Mouse (Mus musculus): ENCODE data around the gene Lmntd1. TPM values are rescaled to one million over a fixed set of nuclear protein-coding genes. Genes with fewer than 3 reads are reported as not detected.

Lmntd1 gene
- polyA plus RNA-seq, 1 experiment from 2014 or later: 0.21 TPM

DNA sequence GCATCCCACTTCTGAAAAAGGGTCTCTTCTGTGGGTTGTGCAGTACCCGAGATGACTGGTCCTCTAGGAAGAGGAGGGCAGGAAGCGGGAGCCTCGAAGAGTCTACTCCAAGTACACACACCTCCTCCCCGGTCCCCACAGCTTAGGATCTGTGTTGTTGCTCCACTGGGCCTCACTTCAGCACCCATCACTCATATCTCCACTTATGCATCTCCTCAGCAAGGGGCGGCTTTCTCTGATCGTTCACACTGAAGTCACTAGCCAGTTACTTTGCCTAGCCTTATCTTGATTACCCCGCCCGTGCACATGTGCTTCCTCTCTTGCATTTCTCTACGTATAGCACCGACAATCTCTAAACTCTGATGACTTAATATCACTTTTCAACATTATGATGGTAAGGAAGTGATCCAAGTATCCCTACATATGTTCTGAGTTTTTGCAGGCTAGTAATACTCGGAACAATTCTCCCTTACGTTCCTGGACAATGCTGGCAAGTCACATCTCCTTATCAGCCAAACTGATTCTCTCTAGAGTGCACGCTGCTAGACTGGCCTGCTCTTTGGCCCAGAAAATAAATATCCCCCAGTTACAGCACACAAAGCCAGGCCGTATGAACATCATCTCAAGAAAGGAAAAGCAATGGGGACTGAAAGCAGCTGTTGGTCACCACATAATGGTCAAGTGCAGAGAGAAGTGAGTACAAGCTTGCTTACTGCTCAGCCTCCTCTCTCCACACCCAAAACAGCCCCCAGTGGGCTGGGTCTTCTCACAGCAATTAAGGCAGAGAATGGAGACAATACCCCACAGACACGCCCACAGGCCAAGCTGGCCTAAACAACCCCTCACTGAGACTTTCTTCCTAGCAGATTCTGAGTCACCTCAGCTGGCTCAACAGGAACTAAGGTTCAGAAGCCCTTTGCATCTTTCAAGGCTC lies 56.8 kb downstream of the Lmntd1 start:
- whole genome bisulfite sequencing: 85% methylated on average over 15 of the region's 15 CpGs
- Histone ChIP-seq H3K27me3 (ENCODE audit: control insufficient read depth, insufficient read depth, low read length) (no peaks in the 10 kb centered on the region), H3K4me1 (ENCODE audit: control insufficient read depth, insufficient read depth, low read length) (no peaks in the 10 kb centered on the region), H3K9me3 (ENCODE audit: control insufficient read depth, low read length) (no peaks in the 10 kb centered on the region), H3K4me2 (ENCODE audit: low read depth) (no peak overlapping the region), H3K4me3 (ENCODE audit: low read depth, low read length) (no peak overlapping the region), H3K36me3 (ENCODE audit: control insufficient read depth, insufficient read depth, low read length) (no peaks in the 10 kb centered on the region), H3K27ac (ENCODE audit: low read depth, low read length) (no peak overlapping the region), H3K9ac (ENCODE audit: low read length) (no peak overlapping the region)
- no peak for DNase-seq (ENCODE audit: low spot score)
- ATAC-seq (ENCODE audit: insufficient read depth, low FRiP score, low TSS enrichment): no peak

DNA sequence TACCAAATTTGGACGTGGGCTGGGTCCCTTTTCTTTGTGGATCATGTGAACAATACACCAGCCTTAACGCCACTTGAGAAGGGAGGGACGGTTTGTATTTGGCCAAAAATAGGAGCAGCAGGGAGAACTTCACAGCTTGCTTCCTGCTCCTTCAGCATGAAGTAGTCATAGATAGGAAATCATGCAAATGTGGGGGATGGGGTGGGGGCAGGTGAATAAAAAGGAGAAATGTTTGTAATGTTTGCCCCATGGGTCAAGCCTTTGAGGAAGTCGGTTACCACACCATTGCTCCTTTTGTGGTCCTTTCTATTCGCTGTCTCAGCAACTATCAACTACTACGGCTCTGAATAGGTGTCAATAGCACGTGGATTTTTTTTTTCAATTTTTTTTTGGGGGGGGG lies 60.9 kb downstream of the Lmntd1 start:
- ATAC-seq (ENCODE audit: insufficient read depth, low FRiP score, low TSS enrichment): no peak
- Histone ChIP-seq H3K36me3 (ENCODE audit: control insufficient read depth, insufficient read depth, low read length) (no peaks in the 10 kb centered on the region), H3K27me3 (ENCODE audit: control insufficient read depth, insufficient read depth, low read length) (no peaks in the 10 kb centered on the region), H3K4me3 (ENCODE audit: low read depth, low read length) (no peak overlapping the region), H3K27ac (ENCODE audit: low read depth, low read length) (no peak overlapping the region), H3K4me1 (ENCODE audit: control insufficient read depth, insufficient read depth, low read length) (no peaks in the 10 kb centered on the region), H3K4me2 (ENCODE audit: low read depth) (no peak overlapping the region), H3K9me3 (ENCODE audit: control insufficient read depth, low read length) (no peaks in the 10 kb centered on the region), H3K9ac (ENCODE audit: low read length) (no peak overlapping the region)
- 81% methylated on average over 7 of the region's 7 CpGs for WGBS
- no peak for DNase-seq (ENCODE audit: low spot score)

DNA sequence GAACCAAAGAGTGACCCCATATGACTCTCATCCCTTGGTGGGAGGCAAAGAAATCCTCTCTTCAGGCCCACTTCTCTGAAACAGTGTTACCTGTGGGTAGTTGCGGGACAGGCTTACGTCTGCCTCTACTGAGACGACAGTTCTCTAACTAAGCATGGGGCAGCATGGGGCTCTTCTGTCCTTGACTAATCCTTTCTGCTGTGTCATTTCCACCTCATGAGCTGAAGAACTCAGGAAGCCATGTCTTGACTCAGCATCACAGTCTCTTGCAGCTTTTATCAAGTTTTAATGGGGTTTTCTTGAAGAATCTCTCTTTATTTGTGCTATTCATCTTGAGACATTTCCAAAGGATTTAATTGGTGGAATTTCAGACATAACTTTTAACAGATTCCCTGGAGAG lies 61.3 kb downstream of the Lmntd1 start:
- DNase-seq (ENCODE audit: low spot score) (no peak), ATAC-seq (ENCODE audit: insufficient read depth, low FRiP score, low TSS enrichment) (no peak)
- H3K4me1 ChIP-seq (ENCODE audit: control insufficient read depth, insufficient read depth, low read length): no peaks in the 10 kb centered on the region
- WGBS: 94% methylated on average over 3 of the region's 3 CpGs
- no peak overlapping the region for H3K4me3 ChIP-seq (ENCODE audit: low read depth, low read length)
- H3K36me3 ChIP-seq (ENCODE audit: control insufficient read depth, insufficient read depth, low read length): no peaks in the 10 kb centered on the region
- H3K27ac ChIP-seq (ENCODE audit: low read depth, low read length): no peak overlapping the region
- no peak overlapping the region for H3K9ac ChIP-seq (ENCODE audit: low read length)
- H3K9me3 ChIP-seq (ENCODE audit: control insufficient read depth, low read length): no peaks in the 10 kb centered on the region
- H3K4me2 ChIP-seq (ENCODE audit: low read depth): no peak overlapping the region
- H3K27me3 ChIP-seq (ENCODE audit: control insufficient read depth, insufficient read depth, low read length): no peaks in the 10 kb centered on the region

DNA sequence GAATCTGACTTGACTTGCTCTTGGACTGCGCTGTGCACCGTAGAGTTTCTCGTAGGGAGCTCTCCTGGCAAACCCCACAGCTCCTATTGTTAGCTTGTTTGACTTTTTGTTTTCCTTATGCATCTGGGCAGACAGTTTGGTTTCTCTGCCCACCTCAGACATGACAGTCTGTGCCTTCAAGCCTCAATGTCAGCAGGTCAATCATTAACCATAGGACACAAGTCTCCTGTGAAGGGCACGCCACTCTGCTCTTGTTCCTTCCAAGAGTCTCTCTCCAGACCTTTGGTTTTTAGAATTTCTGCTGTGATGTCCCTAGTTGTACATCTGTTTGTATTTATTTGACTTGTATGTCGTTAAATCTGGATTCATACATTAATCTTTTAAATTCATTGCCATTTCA lies 63.1 kb downstream of the Lmntd1 start:
- Histone ChIP-seq H3K4me1 (ENCODE audit: control insufficient read depth, insufficient read depth, low read length) (no peaks in the 10 kb centered on the region), H3K9ac (ENCODE audit: low read length) (no peak overlapping the region), H3K27ac (ENCODE audit: low read depth, low read length) (no peak overlapping the region), H3K9me3 (ENCODE audit: control insufficient read depth, low read length) (no peaks in the 10 kb centered on the region), H3K27me3 (ENCODE audit: control insufficient read depth, insufficient read depth, low read length) (no peaks in the 10 kb centered on the region), H3K36me3 (ENCODE audit: control insufficient read depth, insufficient read depth, low read length) (no peaks in the 10 kb centered on the region), H3K4me3 (ENCODE audit: low read depth, low read length) (no peak overlapping the region), H3K4me2 (ENCODE audit: low read depth) (no peak overlapping the region)
- ATAC-seq (ENCODE audit: insufficient read depth, low FRiP score, low TSS enrichment) (no peak), DNase-seq (ENCODE audit: low spot score) (no peak)
- 89% methylated on average over 5 of the region's 5 CpGs for WGBS

DNA sequence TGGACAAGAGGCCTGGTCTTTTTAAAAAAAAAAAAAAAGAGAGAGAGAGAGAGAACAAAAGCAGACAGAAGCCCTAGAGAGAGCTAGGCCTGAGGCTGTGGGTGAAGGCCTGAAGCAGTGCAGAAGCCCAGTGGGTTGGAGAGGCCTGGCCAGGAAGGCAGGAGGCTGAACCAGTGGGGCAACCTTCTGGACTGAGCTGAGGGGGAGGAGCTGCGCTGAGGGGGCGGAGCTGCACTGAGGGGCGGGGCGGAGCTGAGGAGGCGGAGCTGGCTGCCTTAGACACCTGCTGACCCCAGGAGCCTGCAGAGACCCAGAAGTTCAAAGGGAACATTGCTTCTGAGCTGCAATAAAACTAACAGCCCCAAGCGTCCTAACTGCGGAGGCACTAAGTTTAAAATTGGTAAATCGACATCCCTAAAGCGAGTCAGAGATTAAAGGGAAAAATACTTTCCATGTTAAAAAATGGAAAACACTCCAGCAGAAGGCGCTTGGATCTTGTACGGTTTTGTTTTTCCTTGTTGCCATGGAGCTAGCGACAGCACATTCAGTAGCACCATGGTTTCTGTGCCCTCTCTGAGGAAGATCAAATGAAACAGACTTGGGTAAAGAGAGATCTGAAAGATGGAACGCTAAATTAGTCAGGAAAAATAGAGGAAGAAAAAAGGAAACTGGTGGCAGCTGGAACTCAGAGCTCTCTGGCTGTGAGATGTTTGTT lies 68.0 kb downstream of the Lmntd1 start:
- H3K4me3 ChIP-seq (ENCODE audit: low read depth, low read length): no peak overlapping the region
- no peaks in the 10 kb centered on the region for H3K36me3 ChIP-seq (ENCODE audit: control insufficient read depth, insufficient read depth, low read length)
- no peak overlapping the region for H3K9ac ChIP-seq (ENCODE audit: low read length)
- no peaks in the 10 kb centered on the region for H3K27me3 ChIP-seq (ENCODE audit: control insufficient read depth, insufficient read depth, low read length)
- H3K4me2 ChIP-seq (ENCODE audit: low read depth): no peak overlapping the region
- H3K4me1 ChIP-seq (ENCODE audit: control insufficient read depth, insufficient read depth, low read length): no peaks in the 10 kb centered on the region
- WGBS: 13% methylated on average over 13 of the region's 13 CpGs
- H3K27ac ChIP-seq (ENCODE audit: low read depth, low read length): no peak overlapping the region
- H3K9me3 ChIP-seq (ENCODE audit: control insufficient read depth, low read length): peaks cover 3% of the 10 kb centered on the region; the same call in 1 of the 2 replicates
- DNase-seq (ENCODE audit: low spot score) (peak; percentile 41), ATAC-seq (ENCODE audit: insufficient read depth, low FRiP score, low TSS enrichment) (no peak)

DNA sequence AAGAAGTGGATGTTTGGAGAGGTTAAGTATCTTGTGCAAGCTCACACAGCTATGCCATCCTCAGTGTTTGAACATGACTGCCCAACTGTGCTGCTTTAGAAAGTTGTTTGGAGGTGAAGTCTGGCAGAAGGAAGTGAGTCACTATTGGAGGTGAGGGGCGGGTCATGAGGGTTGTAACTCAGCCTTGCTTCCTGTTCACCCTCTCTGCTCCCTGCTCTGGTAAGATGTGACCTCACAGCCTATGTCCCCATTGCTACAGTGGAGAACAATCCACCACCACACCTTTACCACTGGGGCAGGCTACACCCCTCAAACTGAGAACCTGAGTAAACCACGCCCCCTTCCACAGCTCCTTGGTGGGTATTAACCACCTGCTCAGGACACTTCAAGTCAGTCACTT lies 69.3 kb downstream of the Lmntd1 start:
- H3K27ac ChIP-seq (ENCODE audit: low read depth, low read length): no peak overlapping the region
- DNase-seq (ENCODE audit: low spot score) (no peak), ATAC-seq (ENCODE audit: insufficient read depth, low FRiP score, low TSS enrichment) (no peak)
- 91% methylated on average over 2 of the region's 2 CpGs for WGBS
- H3K9me3 ChIP-seq (ENCODE audit: control insufficient read depth, low read length): peaks cover 3% of the 10 kb centered on the region; the same call in 1 of the 2 replicates
- no peaks in the 10 kb centered on the region for H3K27me3 ChIP-seq (ENCODE audit: control insufficient read depth, insufficient read depth, low read length)
- H3K4me1 ChIP-seq (ENCODE audit: control insufficient read depth, insufficient read depth, low read length): no peaks in the 10 kb centered on the region
- no peak overlapping the region for H3K4me3 ChIP-seq (ENCODE audit: low read depth, low read length)
- H3K9ac ChIP-seq (ENCODE audit: low read length): no peak overlapping the region
- no peak overlapping the region for H3K4me2 ChIP-seq (ENCODE audit: low read depth)
- no peaks in the 10 kb centered on the region for H3K36me3 ChIP-seq (ENCODE audit: control insufficient read depth, insufficient read depth, low read length)

DNA sequence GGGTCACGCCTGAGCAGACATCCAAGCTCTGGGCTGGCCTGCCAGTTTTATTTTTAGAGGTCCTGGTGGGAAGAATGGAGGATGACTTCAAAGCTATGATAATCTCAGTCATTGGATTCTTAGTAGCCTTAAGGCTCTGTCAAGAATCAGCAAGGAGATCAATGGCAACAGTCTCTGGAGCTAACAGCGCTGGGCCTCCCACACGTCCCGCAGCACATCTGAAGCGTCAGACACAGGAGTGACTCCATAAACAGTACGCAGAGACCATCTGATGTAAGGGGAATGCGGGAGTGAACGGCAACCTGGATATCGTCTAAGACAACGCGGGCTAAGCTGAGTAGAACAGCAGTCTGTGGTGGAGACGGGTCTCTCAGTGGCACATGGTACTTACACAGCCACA lies 69.8 kb downstream of the Lmntd1 start:
- H3K9me3 ChIP-seq (ENCODE audit: control insufficient read depth, low read length): peaks cover 3% of the 10 kb centered on the region; the same call in 1 of the 2 replicates
- no peak overlapping the region for H3K4me3 ChIP-seq (ENCODE audit: low read depth, low read length)
- ATAC-seq (ENCODE audit: insufficient read depth, low FRiP score, low TSS enrichment) (no peak), DNase-seq (ENCODE audit: low spot score) (no peak)
- H3K4me2 ChIP-seq (ENCODE audit: low read depth): no peak overlapping the region
- H3K9ac ChIP-seq (ENCODE audit: low read length): no peak overlapping the region
- no peak overlapping the region for H3K27ac ChIP-seq (ENCODE audit: low read depth, low read length)
- H3K4me1 ChIP-seq (ENCODE audit: control insufficient read depth, insufficient read depth, low read length): peaks cover 5% of the 10 kb centered on the region; the same call in 1 of the 2 replicates
- H3K36me3 ChIP-seq (ENCODE audit: control insufficient read depth, insufficient read depth, low read length): no peaks in the 10 kb centered on the region
- no peaks in the 10 kb centered on the region for H3K27me3 ChIP-seq (ENCODE audit: control insufficient read depth, insufficient read depth, low read length)
- WGBS: 90% methylated on average over 12 of the region's 12 CpGs

DNA sequence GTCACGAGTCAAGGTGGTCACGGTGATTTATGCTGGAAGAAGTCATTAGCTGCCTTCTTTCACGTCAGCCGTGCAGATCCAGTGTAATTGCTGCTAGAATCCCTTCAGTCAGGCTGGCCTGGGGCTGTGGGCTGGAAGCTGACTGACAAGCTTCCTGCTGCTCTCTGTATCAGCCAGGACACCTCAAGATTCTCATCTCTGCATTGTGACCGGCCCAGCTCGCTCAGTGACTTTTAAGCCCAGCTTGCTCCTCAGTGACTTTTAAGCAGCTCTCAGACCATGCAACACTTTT lies 74.6 kb downstream of the Lmntd1 start:
- Histone ChIP-seq H3K9ac (ENCODE audit: low read length) (no peak overlapping the region), H3K4me1 (ENCODE audit: control insufficient read depth, insufficient read depth, low read length) (peaks cover 11% of the 10 kb centered on the region; the same call in 1 of the 2 replicates), H3K9me3 (ENCODE audit: control insufficient read depth, low read length) (peaks cover 3% of the 10 kb centered on the region; the same call in 1 of the 2 replicates), H3K27me3 (ENCODE audit: control insufficient read depth, insufficient read depth, low read length) (no peaks in the 10 kb centered on the region), H3K36me3 (ENCODE audit: control insufficient read depth, insufficient read depth, low read length) (no peaks in the 10 kb centered on the region), H3K4me2 (ENCODE audit: low read depth) (no peak overlapping the region), H3K4me3 (ENCODE audit: low read depth, low read length) (no peak overlapping the region), H3K27ac (ENCODE audit: low read depth, low read length) (0 out of 2 replicates have a peak overlapping the region, but pooled peaks have one; percentile 62)
- ATAC-seq (ENCODE audit: insufficient read depth, low FRiP score, low TSS enrichment) (no peak), DNase-seq (ENCODE audit: low spot score) (peak; percentile 35)
- WGBS: 37% methylated on average over 6 of the region's 6 CpGs
